Mouse (Mus musculus) adrenal gland (tissue): ENCODE measurements around the gene Rhox12.

Source experiments
- intact Hi-C: fragments of 180-260 bp; cut with DNase I; formaldehyde crosslinking; loops from one replicate; pipeline ENCODE4 v1.15.1; 2025
- long read RNA-seq, 2 experiments: library from polyadenylated mRNA; unstranded; transcript quantifications; one replicate each; pipeline ENCODE4 v2.0.0; 2020; ENCODE audit warnings: borderline replicate concordance in 1 of 2; ENCODE audit not compliant: insufficient replicate concordance in 1 of 2

Gene Rhox12
- long read RNA-seq, experiment 1 = 0 reads
- long read RNA-seq, experiment 2 = 0 reads

GRCm38 (mm10) chrX:38110807-38111206 is at the start of gene Rhox12:
Gene Rhox12 (minus strand): TSS chrX:38110907.
- intact Hi-C loops = no loop called here

- intact Hi-C loops = no loop called here
These were observed 48.4 kb upstream of the Rhox12 start for GRCm38 (mm10) chrX:38159097-38159496.

DNA sequence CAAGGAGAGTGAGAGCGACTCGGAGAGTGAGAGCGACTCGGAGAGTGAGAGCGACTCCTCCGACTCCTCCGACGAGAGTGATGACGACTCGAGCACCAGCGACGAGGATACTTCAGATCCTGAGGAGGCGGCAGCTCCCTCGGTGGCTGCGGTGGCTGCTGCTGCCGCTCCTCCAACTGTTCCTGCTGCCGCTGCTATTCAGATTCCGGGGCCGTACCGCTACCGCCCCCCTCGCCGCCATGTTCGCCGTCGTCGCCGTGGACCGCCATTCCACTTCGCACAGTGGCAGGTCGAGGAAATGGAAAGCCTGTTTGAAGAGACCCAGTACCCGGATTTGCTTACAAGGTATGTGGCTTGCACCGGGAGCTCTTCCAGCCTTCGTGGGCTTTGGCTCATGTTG is 10.8 kb upstream of the Rhox12 start:
- intact Hi-C loops = no loop called here

DNA sequence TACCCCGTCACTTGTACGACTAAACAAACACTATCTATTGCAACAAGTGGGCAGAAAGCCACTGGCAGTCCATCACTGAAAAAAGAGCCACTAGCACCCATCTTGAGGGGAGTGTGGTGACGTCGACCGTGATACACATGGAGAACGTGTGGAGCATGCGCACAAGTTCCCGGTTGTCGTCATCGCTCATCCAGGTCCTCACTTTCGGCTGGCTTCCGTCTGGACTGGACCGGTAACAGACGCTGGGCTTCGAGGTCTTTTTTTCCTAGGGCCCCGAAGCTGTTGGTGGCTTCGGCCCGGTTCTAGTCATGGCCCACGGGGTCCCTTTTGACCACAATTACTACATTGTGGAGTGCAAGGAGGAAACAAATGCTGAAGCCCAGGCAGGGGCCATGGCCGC is 10.3 kb upstream of the Rhox12 start, which contains the start of gene Rhox13:
Gene Rhox13 (plus strand): TSS at position 238 of the 400 bp plus-strand sequence.
- intact Hi-C loops = no loop called here

DNA sequence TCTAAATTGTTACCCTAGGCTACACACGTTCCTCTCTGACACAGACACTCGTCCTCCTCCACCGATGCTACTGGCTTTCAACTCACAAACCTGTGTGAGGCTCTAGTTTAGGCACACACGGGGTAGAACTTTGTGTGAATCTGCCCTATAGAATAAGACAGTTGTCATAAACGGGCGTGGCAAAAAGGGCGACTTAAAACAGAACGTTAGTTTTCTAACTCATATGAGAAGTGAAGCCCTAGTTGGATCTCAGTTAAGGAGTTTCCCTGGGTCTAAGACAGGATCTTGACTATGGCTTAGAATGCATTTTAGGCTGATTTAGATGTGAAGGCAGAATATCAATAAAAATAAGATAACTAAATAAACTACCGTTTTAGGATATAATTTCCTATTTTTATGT is 25.7 kb downstream of the Rhox12 start, which contains the start of gene Rhox11:
Gene Rhox11 (minus strand): TSS at position 101 of the 400 bp plus-strand sequence.
- intact Hi-C loops = loop anchor here (10.0 kb wide), 1 partner anchor 90 kb away; no protein-coding TSS in a partner anchor

DNA sequence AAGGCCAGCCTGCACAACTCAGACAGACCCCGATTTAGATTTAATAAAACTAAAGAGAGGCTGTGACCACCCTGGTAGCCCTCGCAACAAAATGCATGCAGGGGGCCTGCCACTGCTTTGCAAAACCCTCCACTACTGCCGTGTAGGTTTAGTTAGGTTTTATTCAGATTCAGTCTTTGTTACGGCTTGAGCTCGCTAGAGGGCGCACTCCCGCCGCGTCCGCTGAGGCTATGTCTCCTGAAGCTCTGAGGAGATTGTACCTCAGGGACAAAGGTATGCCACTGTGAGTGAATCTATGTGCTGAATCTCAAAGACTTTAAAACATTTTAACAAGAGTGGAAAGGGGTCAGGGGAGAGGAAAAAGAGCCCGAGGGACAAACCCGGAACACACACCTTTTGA is 26.5 kb downstream of the Rhox12 start:
- intact Hi-C loops = loop anchor here (10.0 kb wide), 1 partner anchor 91 kb away; no protein-coding TSS in a partner anchor

DNA sequence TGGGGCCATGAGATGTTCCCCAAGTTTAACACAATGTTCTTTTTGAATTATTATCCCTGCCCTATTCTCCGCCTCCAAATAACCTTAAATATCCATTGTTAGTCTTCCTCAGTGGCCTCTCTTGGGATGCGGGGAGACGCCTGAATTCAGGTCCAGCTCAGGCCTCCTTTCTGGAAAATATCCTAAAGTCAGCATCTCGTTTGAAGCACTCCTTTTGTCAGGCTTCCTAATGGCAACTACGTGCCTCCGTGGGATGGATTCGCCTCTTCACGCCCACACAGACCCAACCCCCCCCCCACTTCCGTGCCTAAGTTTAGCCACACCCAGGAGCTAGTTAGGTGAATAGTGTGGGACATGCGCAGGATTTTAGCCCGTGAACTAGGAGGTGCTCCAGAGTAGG is 44.5 kb downstream of the Rhox12 start, which contains the start of gene Rhox10:
Gene Rhox10 (plus strand): TSS at position 301 of the 400 bp plus-strand sequence.
- intact Hi-C loops = no loop called here

- intact Hi-C loops = loop anchor here (5.0 kb wide), 1 partner anchor 116 kb away; no protein-coding TSS in a partner anchor
These were observed 49.2 kb downstream of the Rhox12 start for GRCm38 (mm10) chrX:38061544-38061943.
